Mouse (Mus musculus): ENCODE measurements at regions not wholly inside any gene's neighbourhood (a gene's known extent, or its start where the extent isn't known, plus 50 kb on each side); places are given as distances from the start of the nearest gene placed in this dataset.

DNA sequence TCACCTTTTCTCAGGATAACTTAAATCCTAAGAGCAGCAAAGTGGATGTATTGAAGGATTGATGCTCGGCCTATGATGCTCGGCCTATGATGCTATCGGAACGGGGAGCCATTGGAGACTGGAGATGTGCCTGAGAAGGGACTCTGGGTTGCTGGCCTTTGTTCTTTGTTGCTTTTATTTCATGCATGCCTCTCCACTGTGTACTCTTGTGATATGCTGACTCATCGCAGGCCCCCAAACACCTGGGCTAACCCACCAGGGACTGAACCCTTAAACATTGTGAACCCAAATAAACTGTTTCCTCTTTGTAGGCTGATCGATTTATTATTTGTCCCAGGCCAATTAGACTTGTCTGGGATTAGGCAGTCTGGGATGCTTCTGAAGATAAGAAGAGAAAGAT, 61.9 kb downstream of the Pdcl3 start:
- no peak for DNase-seq (ENCODE audit: low spot score in 2 of 2)

DNA sequence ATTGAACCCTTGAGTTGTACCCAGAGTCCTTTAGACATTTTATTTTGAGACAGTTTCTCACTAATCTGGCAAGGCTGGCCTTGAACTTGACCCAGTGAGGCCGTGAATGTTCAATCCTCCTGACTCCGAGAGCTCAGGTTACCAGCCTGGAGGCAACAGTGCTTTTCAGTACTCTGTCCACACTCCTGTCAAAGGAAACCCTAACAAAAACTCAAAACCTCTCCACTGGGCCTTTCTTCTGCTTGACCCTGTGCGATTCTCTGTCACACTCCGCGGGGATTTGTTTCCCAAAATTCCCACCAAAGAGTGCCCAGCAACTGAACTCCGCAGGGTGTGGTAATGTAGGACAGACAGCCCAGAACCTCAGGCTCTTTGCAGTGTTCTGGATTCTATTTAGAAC, 71.9 kb downstream of the Pdcl3 start:
- no peak for DNase-seq (ENCODE audit: low spot score in 2 of 2)

DNA sequence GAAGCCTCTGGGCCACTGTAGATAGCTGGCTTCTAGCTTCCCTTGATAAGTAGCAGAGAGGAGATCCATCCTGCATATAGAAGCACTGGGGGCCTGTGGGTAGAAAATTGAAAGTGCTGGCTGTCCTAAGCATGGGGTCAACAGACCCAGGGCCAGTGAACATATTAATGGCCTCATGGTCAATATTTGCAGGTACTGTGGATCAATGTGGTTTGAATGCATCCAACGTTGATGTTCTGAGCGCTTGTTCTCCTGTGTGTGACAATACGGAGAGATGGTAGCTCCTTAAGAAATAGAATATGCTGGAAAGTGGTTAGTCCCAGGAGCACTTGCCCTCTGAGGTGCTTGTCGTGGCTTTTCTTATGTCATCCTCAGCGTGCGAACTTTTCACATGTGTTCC, 77.1 kb downstream of the Pdcl3 start:
- DNase-seq (ENCODE audit: low spot score in 2 of 2) = no peak

DNA sequence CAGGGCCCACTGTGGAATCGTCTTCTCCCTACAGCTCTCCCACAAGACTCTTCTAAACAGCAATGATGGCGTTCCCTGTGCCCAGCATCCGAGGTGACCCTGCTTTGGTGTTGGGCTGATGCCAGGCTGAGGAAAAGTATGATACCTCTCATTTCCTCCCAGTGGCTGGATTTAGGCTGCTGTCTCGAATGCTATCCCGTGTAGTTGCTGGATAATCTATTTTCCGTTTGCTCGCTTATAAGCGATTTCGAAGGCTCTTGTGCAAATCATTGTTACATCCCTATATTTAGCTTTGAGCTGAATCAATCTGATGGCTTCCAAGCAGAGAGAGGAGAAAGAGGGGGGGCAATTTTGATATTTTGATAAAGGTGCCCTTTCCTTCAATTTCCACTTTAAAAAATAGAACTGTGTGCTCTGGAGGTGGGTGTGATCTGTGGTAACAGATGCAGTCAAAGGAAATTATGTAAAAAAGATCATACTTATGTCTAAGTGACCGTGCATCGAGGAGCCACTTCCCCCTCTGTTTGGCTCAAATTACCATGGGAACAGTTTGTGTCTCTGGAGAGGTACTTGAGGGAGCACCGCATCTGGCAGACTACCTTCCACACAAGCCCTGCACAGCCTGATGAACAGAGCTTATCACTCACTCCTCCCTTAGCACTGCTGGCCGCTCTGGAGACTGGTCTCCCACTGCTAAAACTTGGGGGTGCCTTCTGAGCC, 78.4 kb downstream of the Pdcl3 start:
- peak; percentile 46 to 76 for DNase-seq (ENCODE audit: low spot score in 2 of 2)

DNA sequence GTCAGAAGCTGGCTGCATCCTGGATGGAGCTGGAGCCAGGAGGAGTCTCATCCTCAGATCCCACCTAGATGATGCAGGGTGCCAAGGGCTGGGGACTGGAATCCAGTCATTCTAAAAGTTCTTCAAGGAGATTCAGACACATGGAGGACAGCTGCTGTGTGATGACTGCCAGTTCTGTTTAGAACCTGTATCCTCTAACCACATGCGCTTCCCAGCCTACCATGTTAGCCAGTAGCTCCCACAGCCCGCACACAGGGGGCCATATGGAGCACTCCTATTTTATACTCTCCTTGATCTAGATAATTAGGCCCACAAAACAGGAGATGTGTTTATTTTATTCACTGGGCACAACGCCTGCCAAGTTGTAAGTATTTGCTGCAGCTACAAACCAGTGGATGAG, 79.4 kb downstream of the Pdcl3 start:
- DNase-seq (ENCODE audit: low spot score in 2 of 2) = peak in 1 of 2 experiments; percentile 61

DNA sequence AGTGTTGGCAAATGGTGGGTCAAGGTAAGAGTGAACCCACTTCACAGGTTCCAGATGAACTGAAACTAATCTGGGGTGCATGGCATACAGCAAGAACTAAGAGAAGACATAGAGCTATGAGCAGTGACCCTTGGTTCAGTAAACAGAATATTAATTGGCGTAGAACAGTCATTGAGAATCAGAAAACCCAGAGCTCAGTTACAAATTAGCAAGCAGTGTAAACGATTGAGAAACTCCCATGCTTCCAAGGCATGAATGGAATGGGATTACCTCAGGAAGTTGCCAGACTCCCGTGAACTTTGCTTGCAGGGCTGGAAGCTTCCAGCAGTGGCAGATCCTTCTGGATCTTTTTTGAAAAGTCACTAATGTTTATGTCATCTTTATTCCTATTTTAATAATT, 82.5 kb downstream of the Pdcl3 start:
- DNase-seq (ENCODE audit: low spot score in 2 of 2) = no peak

DNA sequence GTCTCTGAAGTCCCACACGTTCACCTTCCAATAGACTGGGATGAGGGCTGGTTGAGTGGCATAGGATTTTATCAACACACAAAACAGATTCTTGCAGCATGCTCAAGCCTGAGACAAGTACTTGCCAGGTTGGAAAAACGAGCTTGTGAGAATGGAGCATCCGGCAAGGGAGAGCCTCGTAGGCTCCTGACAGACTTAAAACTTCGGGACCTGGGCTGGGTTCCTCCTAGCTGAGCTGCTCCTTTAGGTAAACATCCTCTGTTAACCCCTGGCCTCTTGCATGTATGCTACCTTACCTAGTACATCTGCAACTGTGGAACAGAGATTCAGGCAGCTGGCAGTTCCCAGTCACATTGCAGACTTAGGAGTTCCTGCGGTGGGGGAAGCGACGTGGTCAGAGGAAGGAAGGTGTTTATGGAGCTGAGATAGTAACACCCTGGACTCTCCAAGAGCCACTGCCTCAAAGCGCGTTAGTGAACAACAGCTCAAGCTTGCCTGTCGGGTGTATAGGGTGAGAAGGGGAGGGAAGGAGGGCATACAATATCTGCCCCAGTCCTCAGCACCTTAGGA, 83.8 kb downstream of the Pdcl3 start:
- DNase-seq (ENCODE audit: low spot score in 2 of 2) = no peak

DNA sequence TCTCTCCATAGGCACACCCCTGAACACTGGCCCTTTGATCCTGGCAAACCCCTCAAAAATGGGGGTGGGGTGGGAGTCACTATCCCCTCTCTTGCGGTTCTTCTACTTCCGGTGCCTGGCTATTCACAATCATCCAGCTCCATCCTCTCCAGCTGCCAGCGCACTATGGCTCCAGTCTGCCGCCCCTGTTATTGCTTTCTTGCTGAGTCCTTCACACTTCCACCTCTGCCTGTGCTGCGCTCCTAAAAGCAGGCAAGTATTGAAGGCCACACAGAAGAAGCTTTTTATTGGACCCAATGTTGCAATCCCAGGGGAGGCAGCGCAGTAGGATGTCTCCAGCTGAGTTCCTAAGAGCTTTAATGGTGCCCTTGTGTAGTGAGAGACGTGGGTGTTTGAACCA, 84.3 kb downstream of the Pdcl3 start:
- DNase-seq (ENCODE audit: low spot score in 2 of 2) = no peak

DNA sequence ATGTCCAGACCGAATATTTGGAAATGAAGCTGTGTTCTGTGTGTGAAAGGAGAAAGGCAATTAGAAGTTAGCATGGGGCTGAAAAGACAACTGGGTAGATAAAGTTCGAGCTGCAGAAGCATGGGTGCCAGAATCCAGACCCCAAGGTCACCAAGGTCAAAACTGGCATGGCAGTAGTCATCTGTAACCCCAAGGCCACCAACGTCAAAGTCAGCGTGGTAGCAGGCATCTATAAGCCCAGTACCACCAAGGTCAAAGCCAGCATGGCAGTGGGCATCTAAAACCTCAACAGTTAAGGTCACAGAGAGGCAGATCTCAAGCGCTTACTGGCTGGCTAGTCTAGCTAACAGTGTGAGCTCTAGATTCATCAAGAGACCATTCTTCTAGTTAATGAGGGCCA, 90.6 kb downstream of the Pdcl3 start:
- no peak for DNase-seq (ENCODE audit: low spot score in 2 of 2)

DNA sequence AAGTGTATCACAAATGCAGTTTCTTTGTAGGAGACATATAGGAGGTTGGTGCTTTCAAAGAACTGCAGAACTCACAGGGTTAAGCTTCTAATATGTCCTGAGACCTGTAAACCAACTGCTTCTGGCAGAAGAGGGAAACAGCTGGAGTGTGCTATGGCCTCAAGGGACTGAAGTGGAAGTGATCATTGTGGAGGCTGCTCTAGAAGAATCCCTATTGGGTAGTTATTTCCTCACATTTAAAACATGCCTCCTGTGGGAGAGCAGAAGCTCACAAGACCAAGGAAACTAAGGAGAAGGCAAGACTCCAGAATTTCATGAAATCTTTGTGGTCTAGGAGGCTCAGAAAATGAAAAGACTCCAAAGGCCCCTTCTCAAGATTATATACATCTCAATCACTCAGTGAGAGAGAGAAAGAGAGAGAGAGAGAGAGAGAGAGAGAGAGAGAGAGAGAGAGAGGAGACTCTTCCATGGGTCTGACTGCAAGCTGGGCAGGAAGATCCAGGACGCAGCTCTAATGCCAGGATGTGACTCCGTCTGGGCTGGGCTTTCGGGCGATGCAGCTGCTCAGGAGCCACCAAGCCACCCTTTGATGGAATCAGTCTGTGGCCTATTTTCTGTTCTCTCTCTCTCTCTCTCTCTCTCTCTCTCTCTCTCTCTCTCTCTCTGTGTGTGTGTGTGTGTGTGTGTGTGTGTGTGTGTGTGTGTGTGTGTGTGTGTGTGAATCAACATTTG, 93.3 kb downstream of the Pdcl3 start:
- no peak for DNase-seq (ENCODE audit: low spot score in 2 of 2)

DNA sequence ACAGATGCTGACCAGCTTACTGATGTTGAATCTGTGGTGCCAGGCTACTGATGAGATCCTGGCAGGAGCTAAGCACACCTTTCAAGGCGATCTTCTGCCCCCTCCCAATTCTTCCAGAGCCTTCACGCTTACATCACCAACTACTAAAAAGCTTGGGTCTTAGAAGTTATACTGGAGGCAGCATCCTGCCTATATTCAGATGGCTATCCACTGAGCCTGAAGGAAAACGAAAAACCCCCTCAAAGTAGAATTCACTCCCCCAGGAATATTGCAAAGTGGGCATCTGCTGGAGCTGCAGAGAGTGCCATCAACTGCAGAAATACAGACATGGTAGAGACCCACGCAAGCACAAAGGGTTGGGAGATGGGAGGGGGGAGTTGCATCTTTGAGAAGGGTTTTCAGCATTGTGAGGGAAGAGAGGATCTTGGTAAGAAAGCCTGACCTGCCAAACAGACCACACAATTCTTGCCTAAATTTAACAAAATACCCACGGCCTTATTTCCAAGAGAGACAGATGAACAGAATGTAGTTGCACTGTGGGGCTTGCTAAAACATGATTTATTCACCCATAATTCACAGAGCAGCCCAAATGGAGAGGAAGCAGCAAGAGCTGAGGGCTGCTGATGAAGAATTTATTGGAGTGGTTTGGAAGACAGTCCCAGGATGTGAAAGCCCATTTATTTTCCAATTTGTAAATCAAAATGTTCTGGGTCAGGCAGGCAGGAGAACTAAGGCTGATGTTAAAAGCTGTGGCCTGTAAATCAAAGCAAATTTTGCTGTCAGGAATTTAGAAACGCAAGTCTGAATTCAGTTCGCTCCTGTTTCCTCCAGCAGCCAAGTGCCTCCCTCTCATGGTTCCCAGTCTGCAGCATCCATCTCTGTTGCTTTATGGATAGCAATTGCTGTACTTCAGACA, 98.8 kb downstream of the Pdcl3 start:
- no peak for DNase-seq (ENCODE audit: low spot score in 2 of 2)

DNA sequence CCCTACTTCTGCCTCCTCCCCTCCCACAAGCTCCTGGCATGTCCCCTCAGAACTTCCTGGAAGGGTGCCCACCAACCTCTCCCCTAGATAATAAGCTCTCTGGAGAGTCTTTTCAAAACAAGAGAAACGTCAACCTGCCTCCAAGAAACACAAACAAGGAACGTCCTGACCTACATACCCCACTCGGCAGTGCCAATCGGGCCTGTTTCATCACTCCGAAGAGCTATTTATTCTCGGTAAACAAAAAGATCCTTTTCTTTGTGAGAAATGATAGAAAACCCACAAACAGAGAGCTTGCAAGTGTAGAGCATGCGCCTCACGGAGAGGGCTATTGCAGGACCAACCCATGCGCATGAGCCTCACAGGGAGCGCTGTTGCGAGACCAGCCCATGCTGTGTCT, 100.9 kb downstream of the Pdcl3 start:
- DNase-seq (ENCODE audit: low spot score in 2 of 2) = peak in 1 of 2 experiments; percentile 50

DNA sequence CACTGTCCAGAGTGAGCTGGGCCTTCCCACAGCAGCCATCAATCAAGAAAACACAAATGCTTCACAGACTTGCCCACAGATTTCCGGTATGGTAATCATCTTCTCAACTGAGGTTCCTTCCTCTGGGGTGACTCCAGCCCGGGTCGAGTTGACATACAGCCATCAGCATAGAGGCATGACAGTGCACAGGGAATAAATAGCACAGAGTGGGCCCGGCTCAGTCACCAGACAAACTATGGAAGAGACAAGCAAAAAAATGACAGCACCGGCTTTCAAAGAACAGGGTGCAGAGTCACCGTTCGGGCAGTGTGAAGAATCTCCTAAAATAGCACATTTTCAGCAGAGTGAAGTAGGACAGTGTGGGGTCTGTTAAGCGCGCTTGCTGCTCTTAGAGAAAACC, 103.7 kb upstream of the Npas2 start:
- DNase-seq (ENCODE audit: low spot score in 2 of 2) = peak in 1 of 2 experiments; percentile 58

DNA sequence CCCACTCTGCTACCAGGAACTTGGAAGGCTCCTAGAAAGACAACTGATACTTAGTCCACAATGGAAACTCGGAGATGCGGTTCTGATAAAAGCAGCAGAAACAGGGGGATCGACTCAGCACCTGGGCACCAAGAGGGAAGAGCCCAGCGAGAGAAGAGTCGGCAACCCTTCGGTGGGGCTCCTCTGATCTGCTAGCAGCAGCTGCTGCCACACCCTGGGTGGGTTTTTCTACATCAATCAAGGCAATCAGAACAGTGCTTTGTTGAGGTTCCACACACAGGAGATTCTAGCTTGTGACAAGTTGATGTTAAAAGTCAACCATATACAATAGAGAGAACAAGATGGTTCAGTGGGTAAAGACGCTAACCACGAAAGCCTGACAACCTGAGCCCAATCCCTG, 102.4 kb upstream of the Npas2 start:
- no peak for DNase-seq (ENCODE audit: low spot score in 2 of 2)

DNA sequence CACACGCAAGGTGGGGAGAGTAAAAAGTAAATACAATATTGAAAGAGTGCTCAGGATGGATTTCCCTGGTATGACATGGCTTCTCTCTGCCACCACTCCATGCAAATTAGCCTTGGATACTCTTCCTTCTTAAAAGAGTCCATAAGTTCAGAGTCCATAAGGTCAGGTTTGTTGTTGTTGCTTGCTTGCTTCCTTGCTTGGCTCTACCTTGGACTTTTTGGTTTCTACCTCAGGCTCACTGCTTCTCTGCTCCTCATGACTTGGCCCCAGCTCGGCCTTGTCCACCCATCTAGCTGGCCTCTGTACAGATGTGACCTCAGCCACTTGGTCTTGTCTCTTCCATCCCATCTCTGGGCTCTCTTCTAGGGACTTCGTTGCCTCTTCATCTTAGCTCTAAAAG, 101.9 kb upstream of the Npas2 start:
- no peak for DNase-seq (ENCODE audit: low spot score in 2 of 2)

DNA sequence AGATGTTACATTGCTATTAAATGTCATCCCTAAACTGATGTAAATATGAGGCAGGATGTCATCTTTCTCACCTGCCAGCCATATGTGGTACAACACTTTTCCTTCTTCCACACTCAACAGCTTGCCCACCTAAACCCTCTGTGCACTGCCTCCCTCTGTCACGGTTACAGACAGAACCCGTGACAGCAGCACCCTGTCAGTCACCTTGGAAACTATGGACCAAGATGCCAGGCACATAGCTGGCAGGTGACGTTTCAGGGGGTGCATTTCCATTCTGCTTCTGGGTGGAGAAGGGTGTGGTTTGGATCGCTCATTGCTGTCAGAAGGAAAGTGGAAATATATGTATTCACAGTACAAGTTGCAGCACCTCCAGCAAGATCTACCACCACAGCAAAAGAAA, 100.2 kb upstream of the Npas2 start:
- DNase-seq (ENCODE audit: low spot score in 2 of 2) = no peak

DNA sequence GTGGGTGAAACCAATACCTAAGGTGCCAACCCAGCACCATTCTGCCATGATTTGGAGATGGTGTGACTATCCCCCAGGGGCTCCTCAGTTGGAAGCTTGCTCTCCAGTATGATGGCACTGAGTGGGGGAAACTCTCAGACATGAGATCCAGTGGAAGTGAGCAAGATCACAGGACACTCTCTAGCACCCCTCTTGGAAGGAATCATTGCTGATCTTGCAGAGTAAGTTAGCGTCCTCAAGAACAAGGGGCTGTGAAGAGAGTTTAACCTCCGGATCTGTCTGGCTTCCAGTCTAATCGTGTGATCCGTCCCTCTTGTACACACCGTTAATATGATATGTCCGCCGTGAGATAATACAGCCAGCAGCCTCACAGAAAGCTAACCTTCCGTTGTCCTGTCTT, 99.5 kb upstream of the Npas2 start:
- no peak for DNase-seq (ENCODE audit: low spot score in 2 of 2)

DNA sequence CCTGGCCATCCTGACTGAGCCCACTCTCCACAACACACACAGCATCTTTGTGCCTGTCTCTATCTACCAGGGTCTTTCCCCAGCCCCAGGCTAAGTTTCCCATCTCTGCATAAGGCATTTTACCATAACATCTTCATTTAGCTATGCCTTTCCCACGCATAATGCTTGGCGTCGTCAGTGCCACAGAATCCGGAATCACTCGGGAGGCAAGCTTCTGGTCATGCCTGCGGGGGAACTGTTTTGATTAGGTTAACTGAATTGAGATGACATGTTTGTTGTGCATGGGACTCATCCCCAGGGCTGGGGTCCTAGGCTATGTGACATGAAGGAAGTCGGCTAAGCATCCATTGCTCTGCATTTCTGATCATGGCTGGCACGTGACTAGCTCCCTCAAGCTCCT, 97.6 kb upstream of the Npas2 start:
- DNase-seq (ENCODE audit: low spot score in 2 of 2) = no peak

DNA sequence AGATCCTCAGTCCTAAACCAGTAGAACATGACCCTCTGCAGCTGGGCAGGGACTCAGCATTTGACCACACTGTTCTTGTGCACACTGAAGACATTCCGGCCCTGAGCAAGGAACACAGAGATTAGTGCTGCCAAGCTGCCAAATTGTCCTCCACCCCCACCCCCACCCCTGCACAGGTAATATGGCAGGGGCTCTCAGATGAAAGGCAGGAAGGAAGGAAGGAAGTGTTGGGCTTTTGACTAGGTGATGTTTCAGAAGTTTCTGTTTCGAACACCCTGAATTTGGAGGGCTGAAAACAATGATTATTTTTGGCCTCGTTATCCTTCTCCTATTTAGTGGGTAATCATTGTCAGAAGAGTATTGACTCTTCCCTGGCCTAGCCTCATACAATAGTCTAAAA, 96.8 kb upstream of the Npas2 start:
- no peak for DNase-seq (ENCODE audit: low spot score in 2 of 2)

DNA sequence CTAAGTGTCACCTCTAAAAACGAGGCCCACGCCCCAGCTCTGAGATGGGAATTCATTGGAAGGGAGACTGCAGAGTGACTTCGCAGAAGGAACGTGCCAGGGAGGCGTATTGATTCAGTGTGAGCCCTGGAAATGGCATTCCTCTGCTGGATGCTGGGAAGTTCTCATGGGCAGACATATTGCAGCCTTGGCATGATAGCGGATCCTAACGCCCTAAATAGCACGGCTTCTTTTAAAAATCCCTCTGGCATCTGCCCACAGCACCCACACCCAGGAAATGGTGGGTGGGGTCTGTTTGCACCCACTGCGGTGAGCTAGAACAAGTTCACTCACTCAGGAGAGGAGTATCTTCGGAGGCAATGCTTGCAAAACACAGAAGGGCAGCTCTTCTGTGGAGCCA, 96.0 kb upstream of the Npas2 start:
- DNase-seq (ENCODE audit: low spot score in 2 of 2) = peak; percentile 71 to 91

DNA sequence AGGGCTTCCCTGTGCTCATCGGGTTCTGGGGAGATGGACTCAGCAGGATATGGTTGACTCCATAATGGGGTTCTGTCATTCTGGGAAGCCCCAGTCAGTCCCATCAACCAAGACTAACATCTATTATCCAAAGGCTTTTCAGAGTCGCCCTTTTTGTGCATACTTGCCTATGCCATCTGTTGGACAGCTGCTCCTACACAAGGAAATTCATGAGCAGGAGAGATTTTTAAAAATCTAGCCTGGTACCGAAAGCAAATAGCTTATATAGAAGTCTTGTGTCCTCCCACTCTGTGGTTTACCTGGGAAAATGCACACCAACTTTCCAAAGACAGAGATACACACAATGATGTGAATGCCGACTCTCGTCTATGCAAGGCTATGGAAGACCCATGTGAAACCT, 95.4 kb upstream of the Npas2 start:
- no peak for DNase-seq (ENCODE audit: low spot score in 2 of 2)

DNA sequence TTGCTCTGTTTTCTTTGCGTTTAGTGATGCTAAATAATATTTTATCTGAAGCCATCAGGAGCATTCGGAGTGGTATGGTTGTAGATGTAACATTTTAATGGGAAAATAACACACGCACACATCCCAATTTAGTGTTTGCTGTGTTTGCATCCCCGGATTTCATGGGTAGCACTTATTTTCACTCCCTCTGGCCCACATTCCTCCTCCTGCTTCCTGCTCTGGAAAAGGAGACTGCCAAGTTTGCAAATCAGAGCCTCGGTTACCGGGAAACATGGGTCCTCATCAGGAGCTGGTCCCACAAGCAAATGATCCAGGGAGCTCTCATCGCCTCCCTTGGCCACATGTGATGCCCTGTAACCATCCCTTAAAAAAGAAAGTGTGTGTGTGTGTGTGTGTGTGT, 94.3 kb upstream of the Npas2 start:
- DNase-seq (ENCODE audit: low spot score in 2 of 2) = peak in 1 of 2 experiments; percentile 60
